Mouse (Mus musculus) bone marrow macrophage, adult 2 months (primary cell): Measurements from ENCODE around the gene Atl3.

Experiments
- CTCF ChIP-seq: IDR thresholded peaks from 2 replicates; pipeline ENCODE4 v1.5.1; 2012; ENCODE audit warnings: low read depth, mild to moderate bottlenecking, low read length, moderate library complexity
- POLR2A ChIP-seq: IDR thresholded peaks from 2 replicates; pipeline ENCODE4 v1.6.1; 2012; ENCODE audit warnings: mild to moderate bottlenecking, low read depth, low read length, borderline replicate concordance

- TF ChIP-seq POLR2A (no peak), CTCF (no peak)
Observed at GRCm38 (mm10) chr19:7583101-7583500, 89.3 kb downstream of the Atl3 start.
